Mouse (Mus musculus): ENCODE measurements around the gene Golga4.

GRCm38 (mm10) chr9:118587115-118587514, 81.0 kb downstream of the Golga4 start:
- TF ChIP-seq CTCF (IDR thresholded peaks at IDR 0.05; ENCODE audit: borderline replicate concordance, insufficient read depth, low read length) (no peak), POLR2A (IDR thresholded peaks at IDR 0.05; ENCODE audit: low read depth, low read length) (no peak)
